Mouse (Mus musculus) liver, adult (tissue): ENCODE data around the gene Strn.

ENCODE experiments used
- GATA4 ChIP-seq: IDR thresholded peaks from 2 replicates; pipeline ENCODE4 v1.6.1; 2014; ENCODE audit warnings: mild to moderate bottlenecking, low read length; ENCODE audit not compliant: insufficient replicate concordance

The Strn gene

DNA sequence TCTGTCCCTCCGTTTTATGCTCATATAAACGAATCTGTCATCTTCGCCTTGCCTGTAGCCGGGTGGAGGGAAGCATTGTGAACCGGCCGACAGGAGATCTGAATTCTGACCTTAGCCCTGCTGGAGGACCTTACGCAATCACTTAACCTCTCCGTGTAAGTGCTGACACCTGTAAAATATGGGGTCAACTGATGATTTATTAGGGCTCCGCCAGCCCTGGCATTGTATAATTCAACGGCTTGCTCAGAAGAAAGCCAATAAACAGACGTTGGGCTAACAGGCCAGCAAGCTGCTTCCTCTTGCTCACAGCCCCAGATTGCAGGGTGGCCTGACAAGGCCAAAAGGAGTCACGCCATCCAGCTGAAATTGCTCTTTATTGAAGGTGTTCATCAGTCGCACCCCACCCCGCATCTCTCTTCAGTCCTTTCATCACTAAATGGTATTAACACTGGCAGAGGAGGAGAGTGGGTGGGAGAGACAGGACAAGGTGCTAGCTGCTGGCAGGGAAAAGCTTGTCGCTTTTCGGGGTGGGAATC is 128.8 kb downstream of the Strn start:
- no peak for TF ChIP-seq GATA4

DNA sequence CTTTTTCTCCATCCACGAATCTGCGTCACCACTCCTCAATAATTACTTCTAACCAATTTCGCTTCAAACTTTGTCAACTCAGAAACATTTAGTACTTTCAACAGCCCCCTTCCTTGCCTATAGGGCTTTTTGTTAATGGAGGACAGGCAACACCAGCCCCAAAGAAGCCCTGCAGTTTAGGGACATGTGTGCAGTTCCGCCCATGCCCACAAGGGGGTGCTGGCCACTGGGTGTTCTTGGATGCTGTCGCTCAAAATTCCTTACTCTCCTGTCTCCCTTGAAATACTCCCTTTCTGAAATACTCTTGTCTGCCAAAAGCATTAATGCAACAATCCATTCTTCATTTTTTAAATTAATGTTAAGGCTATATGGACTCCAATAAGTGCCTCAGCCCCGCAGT is 132.6 kb downstream of the Strn start:
- no peak for TF ChIP-seq GATA4

DNA sequence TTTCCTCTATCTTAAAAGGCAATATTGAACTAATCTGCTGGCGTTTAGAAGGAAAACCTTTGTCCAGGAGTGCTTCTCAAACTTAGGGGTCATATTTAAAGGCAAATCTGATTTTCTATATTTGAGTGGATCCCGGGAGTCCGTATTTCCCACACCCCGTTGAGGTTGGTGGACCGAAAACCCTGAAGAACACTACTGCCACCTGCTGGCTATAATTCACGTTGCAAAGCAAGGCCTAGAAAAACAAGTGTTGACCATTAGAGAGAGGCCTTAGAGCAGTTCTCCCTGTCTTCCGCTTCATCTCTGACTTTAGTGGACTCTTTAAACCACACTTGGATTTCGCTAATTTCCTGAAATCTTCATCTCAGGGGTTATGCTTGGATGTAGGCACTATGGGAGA is 133.1 kb downstream of the Strn start:
- no peak for TF ChIP-seq GATA4

DNA sequence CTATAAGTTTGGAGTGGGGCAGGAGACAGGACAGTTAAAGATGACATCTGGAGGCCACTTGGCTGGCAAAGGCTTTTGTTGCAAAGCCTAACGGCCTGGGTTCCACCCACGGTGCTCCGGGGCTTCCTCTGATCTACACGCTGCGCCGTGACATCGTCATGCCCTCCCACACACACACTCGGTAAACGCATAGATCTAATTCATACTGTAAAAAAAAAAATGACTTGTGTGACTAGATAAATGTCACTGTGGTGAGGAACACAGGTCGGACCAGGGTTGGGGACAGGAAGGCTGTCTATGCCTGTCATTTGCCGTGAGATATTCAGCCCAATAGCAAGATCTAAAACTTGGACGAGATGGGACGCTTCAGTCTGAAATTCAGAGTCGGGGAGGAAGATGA is 134.7 kb downstream of the Strn start:
- no peak for TF ChIP-seq GATA4

DNA sequence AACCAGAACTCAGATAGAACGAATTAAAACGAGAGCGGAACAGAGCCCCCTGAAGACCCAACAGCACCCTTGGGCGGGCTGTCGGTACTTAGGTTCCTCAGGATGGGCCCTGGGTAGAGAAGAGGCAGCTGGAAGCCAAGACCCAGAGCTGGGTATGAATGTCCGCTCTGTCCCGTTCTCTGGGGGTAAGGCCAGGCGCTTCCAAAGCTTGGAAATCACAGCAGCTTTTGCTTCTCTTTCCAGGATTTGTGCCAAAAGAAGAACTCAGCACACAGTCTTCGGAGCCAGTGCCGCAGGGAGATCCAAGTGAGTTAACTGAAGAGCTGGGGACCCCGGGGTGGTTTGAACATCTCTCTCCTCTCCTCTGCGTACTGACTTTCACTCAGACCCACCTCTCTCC is 135.4 kb downstream of the Strn start:
- TF ChIP-seq GATA4, result no peak

DNA sequence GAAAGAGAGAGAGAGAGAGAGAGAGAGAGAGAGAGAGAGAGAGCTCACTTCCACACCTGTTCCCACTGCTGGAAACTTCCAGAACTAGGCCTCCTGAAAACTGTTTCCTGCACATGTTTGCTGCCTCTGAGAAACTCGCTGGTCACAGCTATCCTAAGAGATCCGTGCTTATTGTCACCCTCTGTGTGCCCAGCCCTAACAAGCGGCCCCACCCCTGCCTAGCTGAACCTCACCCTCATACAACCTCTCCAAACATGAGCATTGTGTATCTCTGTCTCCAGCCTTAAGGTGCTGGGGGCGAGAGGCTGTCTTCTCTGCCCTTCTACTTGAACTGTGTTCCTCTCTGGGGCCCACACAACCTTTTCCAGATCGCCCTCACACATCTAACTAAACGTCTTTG is 136.0 kb downstream of the Strn start:
- TF ChIP-seq GATA4, result no peak
